Mouse (Mus musculus): ENCODE measurements at regions not wholly inside any gene's neighbourhood (a gene's known extent, or its start where the extent isn't known, plus 50 kb on each side); places are given as distances from the start of the nearest gene placed in this dataset.

DNA sequence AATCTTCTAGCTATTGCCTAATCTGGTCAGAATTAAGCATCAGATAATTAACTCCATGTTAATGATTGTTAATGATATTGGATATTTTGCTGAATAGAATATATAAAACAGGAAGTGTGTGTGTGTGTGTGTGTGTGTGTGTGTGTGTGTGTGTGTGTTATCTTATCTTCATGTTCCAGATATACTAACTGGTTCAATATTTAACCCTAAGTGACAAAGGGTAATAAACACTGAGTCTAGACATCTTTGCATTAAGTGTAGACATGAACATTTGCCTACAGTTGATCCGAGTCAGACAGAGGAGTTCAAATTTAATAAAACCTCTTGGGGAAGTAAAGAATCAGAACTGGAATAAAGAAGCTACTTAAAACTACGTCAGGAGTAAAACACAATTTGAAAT lies 161.6 kb downstream of the Fsip2 start:
- no peaks in the 10 kb centered on the region for H3K36me3 ChIP-seq (ENCODE audit: control insufficient read depth, insufficient read depth, low read length)
- DNase-seq (ENCODE audit: low spot score) = no peak
- no peak overlapping the region for H3K4me2 ChIP-seq (ENCODE audit: low read depth)
- no peaks in the 10 kb centered on the region for H3K9me3 ChIP-seq (ENCODE audit: control insufficient read depth, low read length)
- no peak overlapping the region for H3K4me3 ChIP-seq (ENCODE audit: low read depth, low read length)
- no peaks in the 10 kb centered on the region for H3K27me3 ChIP-seq (ENCODE audit: control insufficient read depth, insufficient read depth, low read length)
- WGBS = 88% methylated on average over 2 of the region's 2 CpGs
- no peak for ATAC-seq (ENCODE audit: insufficient read depth, low FRiP score, low TSS enrichment)
- H3K9ac ChIP-seq (ENCODE audit: low read length) = no peak overlapping the region
- H3K4me1 ChIP-seq (ENCODE audit: control insufficient read depth, insufficient read depth, low read length) = no peaks in the 10 kb centered on the region
- H3K27ac ChIP-seq (ENCODE audit: low read depth, low read length) = no peak overlapping the region

DNA sequence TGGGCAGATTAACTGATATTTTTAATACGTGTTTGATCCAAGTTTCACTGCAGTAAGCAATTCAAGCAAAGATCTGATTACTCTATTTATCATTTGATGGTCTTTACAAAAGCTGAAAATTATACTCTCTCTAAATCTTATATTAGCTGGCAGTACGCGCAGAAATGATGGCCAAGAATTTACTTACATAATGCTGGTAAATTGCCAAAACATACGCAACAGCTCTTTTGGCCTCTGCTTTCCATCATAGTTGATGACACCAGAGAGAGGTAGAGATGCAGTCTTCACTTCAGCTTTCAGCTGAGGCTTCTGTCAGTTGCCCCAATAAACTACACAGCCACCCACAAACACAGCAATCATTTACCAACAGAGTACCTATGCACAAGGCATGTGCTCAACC lies 182.9 kb downstream of the Fsip2 start:
- ATAC-seq (ENCODE audit: insufficient read depth, low FRiP score, low TSS enrichment) = no peak
- Histone ChIP-seq H3K27me3 (ENCODE audit: control insufficient read depth, insufficient read depth, low read length) (no peaks in the 10 kb centered on the region), H3K4me3 (ENCODE audit: low read depth, low read length) (no peak overlapping the region), H3K36me3 (ENCODE audit: control insufficient read depth, insufficient read depth, low read length) (no peaks in the 10 kb centered on the region), H3K4me1 (ENCODE audit: control insufficient read depth, insufficient read depth, low read length) (no peaks in the 10 kb centered on the region), H3K9me3 (ENCODE audit: control insufficient read depth, low read length) (no peaks in the 10 kb centered on the region), H3K27ac (ENCODE audit: low read depth, low read length) (no peak overlapping the region), H3K4me2 (ENCODE audit: low read depth) (no peak overlapping the region), H3K9ac (ENCODE audit: low read length) (no peak overlapping the region)
- 89% methylated on average over 4 of the region's 4 CpGs for WGBS
- DNase-seq (ENCODE audit: low spot score) = no peak

DNA sequence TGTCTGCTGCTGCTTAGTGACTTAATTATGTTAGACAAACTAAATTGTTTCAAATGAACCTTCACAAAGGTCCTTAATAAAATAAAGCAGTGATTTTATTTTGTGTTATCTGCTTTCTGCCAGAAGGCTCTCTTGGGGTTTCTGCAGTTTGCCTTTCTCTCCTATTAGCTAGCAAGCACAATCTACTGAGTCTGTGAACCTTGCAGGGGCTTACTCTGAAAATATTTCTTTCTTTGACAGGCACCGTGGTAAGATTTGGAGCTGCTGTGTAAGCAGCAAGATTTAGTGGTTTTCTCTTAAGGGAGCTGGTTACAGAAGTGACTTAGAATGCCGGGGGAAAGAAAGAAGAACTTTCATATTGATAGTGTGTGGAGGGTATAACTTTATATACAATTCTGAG lies 187.3 kb downstream of the Fsip2 start:
- DNase-seq (ENCODE audit: low spot score) = no peak
- H3K4me1 ChIP-seq (ENCODE audit: control insufficient read depth, insufficient read depth, low read length) = no peaks in the 10 kb centered on the region
- no peak for ATAC-seq (ENCODE audit: insufficient read depth, low FRiP score, low TSS enrichment)
- 50% methylated on average over 2 of the region's 2 CpGs for WGBS
- H3K4me2 ChIP-seq (ENCODE audit: low read depth) = no peak overlapping the region
- H3K36me3 ChIP-seq (ENCODE audit: control insufficient read depth, insufficient read depth, low read length) = no peaks in the 10 kb centered on the region
- H3K27ac ChIP-seq (ENCODE audit: low read depth, low read length) = no peak overlapping the region
- H3K9ac ChIP-seq (ENCODE audit: low read length) = no peak overlapping the region
- H3K27me3 ChIP-seq (ENCODE audit: control insufficient read depth, insufficient read depth, low read length) = no peaks in the 10 kb centered on the region
- no peaks in the 10 kb centered on the region for H3K9me3 ChIP-seq (ENCODE audit: control insufficient read depth, low read length)
- H3K4me3 ChIP-seq (ENCODE audit: low read depth, low read length) = no peak overlapping the region

DNA sequence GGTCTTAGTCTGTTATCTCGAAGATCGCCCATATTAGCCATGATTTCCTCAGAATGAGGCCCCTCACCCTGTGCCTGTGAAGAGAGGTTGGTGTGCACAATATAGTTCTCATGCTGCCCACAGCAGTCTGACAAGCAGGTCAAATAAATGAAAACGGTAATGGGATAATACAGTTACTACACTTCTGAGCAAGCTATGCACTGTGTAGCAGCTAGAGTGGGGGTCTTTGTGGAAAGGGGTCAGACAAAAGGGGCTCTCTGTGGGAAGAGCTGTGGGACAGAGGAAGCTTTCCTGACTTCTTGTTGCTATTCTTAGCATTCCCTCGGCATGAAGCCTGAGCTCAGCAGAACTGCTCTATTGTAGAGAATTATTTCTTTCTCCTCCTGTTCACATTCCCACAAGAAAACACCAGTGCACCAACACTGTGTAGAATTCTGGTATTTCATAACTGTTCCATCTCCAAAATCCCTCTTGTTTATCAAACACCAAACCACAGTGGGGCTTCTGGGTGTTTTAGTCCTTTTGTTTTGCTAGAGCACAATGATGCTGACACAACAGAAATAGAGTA lies 187.9 kb downstream of the Fsip2 start:
- peak; percentile 14 for DNase-seq (ENCODE audit: low spot score)
- H3K27ac ChIP-seq (ENCODE audit: low read depth, low read length) = peak overlapping the region; percentile 44; the same call in 1 of the 2 replicates
- WGBS = 47% methylated on average over 4 of the region's 4 CpGs

DNA sequence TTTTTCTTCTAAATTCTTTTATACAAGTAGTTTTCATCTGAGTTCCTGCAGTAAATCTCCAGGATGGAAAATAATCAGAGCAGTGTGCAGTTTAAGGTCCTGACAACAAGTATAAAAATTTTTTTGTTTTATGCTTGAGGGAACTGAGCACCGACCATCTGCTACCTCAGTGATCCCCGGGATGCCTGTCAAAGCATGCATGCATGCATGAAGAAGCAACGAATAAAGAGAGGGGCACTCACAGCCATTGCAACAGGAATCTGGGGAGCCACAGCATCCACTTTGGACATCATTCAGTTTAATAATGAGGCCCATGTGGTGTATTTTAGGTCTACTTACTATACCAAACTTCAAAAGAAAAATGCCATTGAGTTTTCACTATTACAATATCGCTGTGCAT lies 222.4 kb downstream of the Fsip2 start:
- Histone ChIP-seq H3K4me2 (ENCODE audit: low read depth) (no peak overlapping the region), H3K27me3 (ENCODE audit: control insufficient read depth, insufficient read depth, low read length) (no peaks in the 10 kb centered on the region), H3K4me3 (ENCODE audit: low read depth, low read length) (no peak overlapping the region), H3K27ac (ENCODE audit: low read depth, low read length) (no peak overlapping the region), H3K9ac (ENCODE audit: low read length) (no peak overlapping the region), H3K9me3 (ENCODE audit: control insufficient read depth, low read length) (no peaks in the 10 kb centered on the region), H3K4me1 (ENCODE audit: control insufficient read depth, insufficient read depth, low read length) (no peaks in the 10 kb centered on the region), H3K36me3 (ENCODE audit: control insufficient read depth, insufficient read depth, low read length) (no peaks in the 10 kb centered on the region)
- no peak for ATAC-seq (ENCODE audit: insufficient read depth, low FRiP score, low TSS enrichment)
- 48% methylated on average over 4 of the region's 4 CpGs for WGBS
- DNase-seq (ENCODE audit: low spot score) = no peak

More for the DNA sequence above, 187.9 kb downstream of the Fsip2 start:
- ATAC-seq (ENCODE audit: insufficient read depth, low FRiP score, low TSS enrichment) = peak; percentile 54
- no peaks in the 10 kb centered on the region for H3K36me3 ChIP-seq (ENCODE audit: control insufficient read depth, insufficient read depth, low read length)
- no peak overlapping the region for H3K4me2 ChIP-seq (ENCODE audit: low read depth)
- H3K4me3 ChIP-seq (ENCODE audit: low read depth, low read length) = no peak overlapping the region
- H3K9ac ChIP-seq (ENCODE audit: low read length) = no peak overlapping the region
- H3K4me1 ChIP-seq (ENCODE audit: control insufficient read depth, insufficient read depth, low read length) = no peaks in the 10 kb centered on the region
- H3K27me3 ChIP-seq (ENCODE audit: control insufficient read depth, insufficient read depth, low read length) = no peaks in the 10 kb centered on the region
- no peaks in the 10 kb centered on the region for H3K9me3 ChIP-seq (ENCODE audit: control insufficient read depth, low read length)
